Mouse (Mus musculus): Measurements from ENCODE around the gene Cdv3. TPM values are rescaled to one million over a fixed set of nuclear protein-coding genes. Genes with fewer than 3 reads are reported as not detected.

The Cdv3 gene
- polyA plus RNA-seq, 1 experiment from 2014 or later, result 76.4 TPM

GRCm38 (mm10) chr9:103385600-103385999 is 20.0 kb upstream of the Cdv3 start:
- Histone ChIP-seq H3K9me3 (replicated peaks) (no peaks in the 10 kb centered on the region), H3K4me2 (no peak overlapping the region), H3K4me3 (no peak overlapping the region), H3K27me3 (replicated peaks) (no peaks in the 10 kb centered on the region), H3K36me3 (no peaks in the 10 kb centered on the region), H3K4me1 (no peaks in the 10 kb centered on the region), H3K9ac (no peak overlapping the region), H3K27ac (no peak overlapping the region)
- no peak for ATAC-seq
- whole genome bisulfite sequencing (ENCODE audit: insufficient replicate concordance), result 27% methylated on average over 1 of the region's 1 CpGs

- Histone ChIP-seq H3K4me3 (no peak overlapping the region), H3K9me3 (replicated peaks) (no peaks in the 10 kb centered on the region), H3K27ac (no peak overlapping the region), H3K36me3 (no peaks in the 10 kb centered on the region), H3K9ac (no peak overlapping the region), H3K4me2 (no peak overlapping the region), H3K27me3 (replicated peaks) (no peaks in the 10 kb centered on the region), H3K4me1 (no peaks in the 10 kb centered on the region)
- no peak for ATAC-seq
- WGBS (ENCODE audit: insufficient replicate concordance), result 70% methylated on average over 4 of the region's 4 CpGs
Observed at GRCm38 (mm10) chr9:103384141-103384796, 18.6 kb upstream of the Cdv3 start.

- no peaks in the 10 kb centered on the region for H3K27me3 ChIP-seq (replicated peaks)
- 68% methylated on average over 1 of the region's 1 CpGs for WGBS (ENCODE audit: insufficient replicate concordance)
- no peak overlapping the region for H3K27ac ChIP-seq
- no peak overlapping the region for H3K4me2 ChIP-seq
- H3K36me3 ChIP-seq, result no peaks in the 10 kb centered on the region
- no peak for ATAC-seq
- H3K9ac ChIP-seq, result no peak overlapping the region
- no peak overlapping the region for H3K4me3 ChIP-seq
- H3K9me3 ChIP-seq (replicated peaks), result no peaks in the 10 kb centered on the region
- H3K4me1 ChIP-seq, result no peaks in the 10 kb centered on the region
Observed at GRCm38 (mm10) chr9:103383576-103383975, 17.9 kb upstream of the Cdv3 start.

- no peak for ATAC-seq
- Histone ChIP-seq H3K9me3 (replicated peaks) (no peaks in the 10 kb centered on the region), H3K27me3 (replicated peaks) (no peaks in the 10 kb centered on the region), H3K4me2 (no peak overlapping the region), H3K36me3 (no peaks in the 10 kb centered on the region), H3K27ac (no peak overlapping the region), H3K9ac (no peak overlapping the region), H3K4me3 (no peak overlapping the region), H3K4me1 (no peaks in the 10 kb centered on the region)
- 35% methylated on average over 6 of the region's 6 CpGs for WGBS (ENCODE audit: insufficient replicate concordance)
Observed at GRCm38 (mm10) chr9:103382989-103383388, 17.3 kb upstream of the Cdv3 start.

- no peaks in the 10 kb centered on the region for H3K4me1 ChIP-seq
- no peaks in the 10 kb centered on the region for H3K36me3 ChIP-seq
- WGBS (ENCODE audit: insufficient replicate concordance), result 72% methylated on average over 4 of the region's 4 CpGs
Observed at GRCm38 (mm10) chr9:103380566-103380965, 14.9 kb upstream of the Cdv3 start.

GRCm38 (mm10) chr9:103379199-103379598 is 13.6 kb upstream of the Cdv3 start:
- H3K4me1 ChIP-seq, result no peaks in the 10 kb centered on the region
- H3K9me3 ChIP-seq (replicated peaks), result no peaks in the 10 kb centered on the region
- no peak overlapping the region for H3K4me3 ChIP-seq
- H3K27ac ChIP-seq, result no peak overlapping the region
- WGBS (ENCODE audit: insufficient replicate concordance), result 72% methylated on average over 9 of the region's 9 CpGs
- ATAC-seq, result no peak
- H3K27me3 ChIP-seq (replicated peaks), result no peaks in the 10 kb centered on the region
- no peaks in the 10 kb centered on the region for H3K36me3 ChIP-seq
- H3K4me2 ChIP-seq, result no peak overlapping the region
- no peak overlapping the region for H3K9ac ChIP-seq

More at GRCm38 (mm10) chr9:103380566-103380965, 14.9 kb upstream of the Cdv3 start:
- H3K4me3 ChIP-seq, result no peak overlapping the region
- no peak overlapping the region for H3K9ac ChIP-seq
- no peak overlapping the region for H3K4me2 ChIP-seq
- ATAC-seq, result no peak
- no peaks in the 10 kb centered on the region for H3K27me3 ChIP-seq (replicated peaks)
- H3K27ac ChIP-seq, result no peak overlapping the region
- H3K9me3 ChIP-seq (replicated peaks), result no peaks in the 10 kb centered on the region

- no peak overlapping the region for H3K4me2 ChIP-seq
- H3K9me3 ChIP-seq (replicated peaks), result no peaks in the 10 kb centered on the region
- H3K4me1 ChIP-seq, result no peaks in the 10 kb centered on the region
- 70% methylated on average over 10 of the region's 10 CpGs for WGBS (ENCODE audit: insufficient replicate concordance)
- H3K4me3 ChIP-seq, result no peak overlapping the region
- H3K36me3 ChIP-seq, result no peaks in the 10 kb centered on the region
- H3K27me3 ChIP-seq (replicated peaks), result no peaks in the 10 kb centered on the region
- no peak for ATAC-seq
- H3K9ac ChIP-seq, result no peak overlapping the region
- H3K27ac ChIP-seq, result no peak overlapping the region
Observed at GRCm38 (mm10) chr9:103378686-103379085, 13.0 kb upstream of the Cdv3 start.

GRCm38 (mm10) chr9:103376346-103377320 is 11.0 kb upstream of the Cdv3 start:
- no peaks in the 10 kb centered on the region for H3K36me3 ChIP-seq
- no peak overlapping the region for H3K9ac ChIP-seq
- ATAC-seq, result no peak
- H3K4me3 ChIP-seq, result no peak overlapping the region
- H3K9me3 ChIP-seq (replicated peaks), result no peaks in the 10 kb centered on the region
- no peak overlapping the region for H3K27ac ChIP-seq
- no peaks in the 10 kb centered on the region for H3K27me3 ChIP-seq (replicated peaks)
- H3K4me1 ChIP-seq, result no peaks in the 10 kb centered on the region
- WGBS (ENCODE audit: insufficient replicate concordance), result 53% methylated on average over 7 of the region's 7 CpGs
- no peak overlapping the region for H3K4me2 ChIP-seq

- Histone ChIP-seq H3K4me1 (peaks cover 8% of the 10 kb centered on the region), H3K4me3 (no peak overlapping the region), H3K27ac (no peak overlapping the region), H3K9ac (no peak overlapping the region), H3K4me2 (no peak overlapping the region), H3K36me3 (peaks cover 9% of the 10 kb centered on the region; the same call in 1 of the 2 replicates), H3K27me3 (replicated peaks) (no peaks in the 10 kb centered on the region), H3K9me3 (replicated peaks) (no peaks in the 10 kb centered on the region)
- 54% methylated on average over 5 of the region's 5 CpGs for WGBS (ENCODE audit: insufficient replicate concordance)
- no peak for ATAC-seq
Observed at GRCm38 (mm10) chr9:103372271-103373010, 6.8 kb upstream of the Cdv3 start.

- H3K9ac ChIP-seq, result no peak overlapping the region
- ATAC-seq, result no peak
- H3K9me3 ChIP-seq (replicated peaks), result no peaks in the 10 kb centered on the region
- 64% methylated on average over 4 of the region's 4 CpGs for WGBS (ENCODE audit: insufficient replicate concordance)
- H3K27me3 ChIP-seq (replicated peaks), result no peaks in the 10 kb centered on the region
- H3K27ac ChIP-seq, result no peak overlapping the region
- no peak overlapping the region for H3K4me2 ChIP-seq
- peaks cover 9% of the 10 kb centered on the region; the same call in 1 of the 2 replicates for H3K36me3 ChIP-seq
- H3K4me1 ChIP-seq, result peaks cover 23% of the 10 kb centered on the region
- no peak overlapping the region for H3K4me3 ChIP-seq
Observed at GRCm38 (mm10) chr9:103369951-103370350, 4.3 kb upstream of the Cdv3 start.

- no peaks in the 10 kb centered on the region for H3K27me3 ChIP-seq (replicated peaks)
- whole genome bisulfite sequencing (ENCODE audit: insufficient replicate concordance), result 52% methylated on average over 9 of the region's 9 CpGs
- peak overlapping the region; percentile 54 for H3K9ac ChIP-seq
- peak overlapping the region; percentile 90 for H3K4me3 ChIP-seq
- peaks cover 40% of the 10 kb centered on the region for H3K4me1 ChIP-seq
- H3K36me3 ChIP-seq, result peaks cover 28% of the 10 kb centered on the region
- ATAC-seq, result no peak
- no peaks in the 10 kb centered on the region for H3K9me3 ChIP-seq (replicated peaks)
- peak overlapping the region; percentile 67 for H3K27ac ChIP-seq
- H3K4me2 ChIP-seq, result peak overlapping the region; percentile 75
Observed at GRCm38 (mm10) chr9:103366356-103366755, 716 bp upstream of the Cdv3 start.
